Mouse (Mus musculus): ENCODE measurements around the gene Stub1. TPM values are rescaled to one million over a fixed set of nuclear protein-coding genes. Genes with fewer than 3 reads are reported as not detected.
A peak's percentile ranks its signal among the peaks of the same experiment; 100 is the strongest.

Stub1 gene
- polyA plus RNA-seq, 1 experiment from 2014 or later = 345 TPM

DNA sequence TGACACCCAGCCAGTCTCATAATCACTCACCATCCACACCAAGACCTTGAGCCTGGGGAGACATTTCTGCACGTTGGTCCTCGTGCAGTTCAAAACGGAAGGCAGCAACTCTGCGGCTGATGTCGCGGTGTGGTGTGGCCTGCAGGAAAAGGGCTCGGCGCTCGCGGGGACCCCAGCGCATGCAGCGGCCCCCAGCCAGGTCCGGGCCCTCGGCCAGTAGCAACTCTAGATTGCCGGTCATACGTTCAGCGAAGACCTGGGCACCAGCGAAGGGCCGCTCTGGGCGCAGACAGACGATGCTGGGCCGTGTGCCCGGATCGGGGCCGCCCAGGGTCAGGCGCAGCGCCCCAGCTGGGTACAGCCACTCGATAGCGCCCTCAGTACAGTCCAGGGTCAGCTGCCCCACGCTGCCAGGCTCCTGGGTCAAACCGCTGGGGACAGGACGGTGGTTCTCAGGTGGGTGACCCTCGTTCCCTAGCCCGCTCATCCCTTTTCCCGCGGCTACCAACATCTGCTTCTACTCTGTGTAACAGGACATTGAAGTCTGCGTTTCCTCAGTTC, 36.9 kb downstream of the Stub1 start:
- H3K9ac ChIP-seq (ENCODE audit: low read length) = peak overlapping the region; percentile 66
- H3K9me3 ChIP-seq (ENCODE audit: control insufficient read depth, low read length) = no peaks in the 10 kb centered on the region
- no peak for DNase-seq (ENCODE audit: low spot score)
- 2% methylated on average over 37 of the region's 37 CpGs for WGBS
- peaks cover 29% of the 10 kb centered on the region for H3K4me1 ChIP-seq (replicated peaks; ENCODE audit: control insufficient read depth, insufficient read depth, low read length)
- H3K4me3 ChIP-seq (ENCODE audit: low read depth, low read length) = peak overlapping the region; percentile 86
- 0 out of 2 replicates have a peak, but pooled peaks have one; percentile 2 for ATAC-seq (replicated peaks; ENCODE audit: low FRiP score, low TSS enrichment, low read depth)
- peak overlapping the region; percentile 96 for H3K4me2 ChIP-seq (ENCODE audit: low read length)
- no peaks in the 10 kb centered on the region for H3K36me3 ChIP-seq (ENCODE audit: control insufficient read depth, insufficient read depth, low read length)
- H3K27ac ChIP-seq (ENCODE audit: low read depth) = peak overlapping the region; percentile 47; the same call in 1 of the 2 replicates
- H3K27me3 ChIP-seq (replicated peaks; ENCODE audit: control insufficient read depth, insufficient read depth, low read length) = no peaks in the 10 kb centered on the region; the same call in 1 of the 2 replicates

DNA sequence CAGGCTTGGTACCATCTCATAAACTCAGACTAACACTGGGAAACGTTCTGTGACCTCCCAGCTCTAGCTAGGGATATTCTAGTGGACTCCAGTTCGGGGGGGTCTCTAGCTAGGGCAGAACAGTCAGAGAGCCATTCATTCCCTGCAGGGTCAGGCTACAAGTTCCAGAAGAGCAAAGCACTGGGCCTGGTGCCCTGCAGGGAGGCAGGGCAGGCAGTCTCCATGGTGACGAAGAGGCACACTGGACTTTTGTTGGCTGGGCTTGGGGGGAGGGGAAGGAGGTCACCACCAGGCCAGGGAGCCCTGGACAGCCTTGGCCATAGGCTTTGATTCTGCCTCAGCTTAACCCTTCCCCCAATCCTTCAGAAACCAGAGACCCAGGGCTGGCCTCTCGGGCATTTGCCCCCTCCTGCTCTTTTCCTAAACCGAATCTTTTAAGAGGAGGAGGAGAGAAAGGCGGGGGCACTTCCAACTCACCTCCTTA, 37.6 kb downstream of the Stub1 start, which contains the start of gene AC134908.4:
TSS of gene AC134908.4 (minus strand) at position 51 of the 484 bp plus-strand sequence.
- Histone ChIP-seq H3K9me3 (ENCODE audit: control insufficient read depth, low read length) (no peaks in the 10 kb centered on the region), H3K4me3 (ENCODE audit: low read depth, low read length) (peak within 1 kb of the TSS; percentile 86), H3K4me1 (replicated peaks; ENCODE audit: control insufficient read depth, insufficient read depth, low read length) (peaks cover 35% of the 10 kb centered on the region), H3K9ac (ENCODE audit: low read length) (peak within 1 kb of the TSS; percentile 66), H3K4me2 (ENCODE audit: low read length) (peak within 1 kb of the TSS; percentile 96), H3K27ac (ENCODE audit: low read depth) (peak within 1 kb of the TSS; percentile 47; the same call in 1 of the 2 replicates), H3K27me3 (replicated peaks; ENCODE audit: control insufficient read depth, insufficient read depth, low read length) (no peaks in the 10 kb centered on the region), H3K36me3 (ENCODE audit: control insufficient read depth, insufficient read depth, low read length) (no peaks in the 10 kb centered on the region)
- DNase-seq (ENCODE audit: low spot score) = no peak
- 27% methylated on average over 6 of the region's 6 CpGs for WGBS
- ATAC-seq (replicated peaks; ENCODE audit: low FRiP score, low TSS enrichment, low read depth) = no peak

DNA sequence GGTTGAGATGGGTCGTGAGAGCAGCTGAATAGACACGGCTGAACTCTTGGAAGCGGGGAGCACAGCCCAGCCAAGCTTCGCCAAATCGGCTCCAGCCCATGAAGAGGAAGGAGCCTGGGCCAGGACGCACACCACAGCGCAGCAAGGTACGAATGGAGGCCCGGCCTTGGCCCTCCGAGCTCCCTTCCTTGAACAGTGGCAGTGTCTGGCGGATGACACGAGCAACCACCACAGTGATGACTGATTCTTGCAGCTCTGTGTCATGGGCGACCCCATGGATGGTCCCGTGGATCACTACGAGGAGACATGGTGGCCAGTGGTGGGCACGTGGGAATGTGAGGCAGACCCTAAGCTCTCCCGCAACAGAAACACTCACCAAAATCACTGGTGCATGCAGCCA, 38.2 kb downstream of the Stub1 start:
- no peaks in the 10 kb centered on the region for H3K9me3 ChIP-seq (ENCODE audit: control insufficient read depth, low read length)
- 0 out of 2 replicates have a peak overlapping the region, but pooled peaks have one; percentile 86 for H3K4me3 ChIP-seq (ENCODE audit: low read depth, low read length)
- peaks cover 35% of the 10 kb centered on the region for H3K4me1 ChIP-seq (replicated peaks; ENCODE audit: control insufficient read depth, insufficient read depth, low read length)
- no peak overlapping the region; the same call in 1 of the 2 replicates for H3K9ac ChIP-seq (ENCODE audit: low read length)
- H3K4me2 ChIP-seq (ENCODE audit: low read length) = peak overlapping the region; percentile 96
- DNase-seq (ENCODE audit: low spot score) (no peak), ATAC-seq (replicated peaks; ENCODE audit: low FRiP score, low TSS enrichment, low read depth) (no peak)
- WGBS = 85% methylated on average over 17 of the region's 17 CpGs
- peak overlapping the region; percentile 8; the same call in 1 of the 2 replicates for H3K27ac ChIP-seq (ENCODE audit: low read depth)
- H3K36me3 ChIP-seq (ENCODE audit: control insufficient read depth, insufficient read depth, low read length) = peaks cover under 1% of the 10 kb centered on the region; the same call in 1 of the 2 replicates
- no peaks in the 10 kb centered on the region for H3K27me3 ChIP-seq (replicated peaks; ENCODE audit: control insufficient read depth, insufficient read depth, low read length)

DNA sequence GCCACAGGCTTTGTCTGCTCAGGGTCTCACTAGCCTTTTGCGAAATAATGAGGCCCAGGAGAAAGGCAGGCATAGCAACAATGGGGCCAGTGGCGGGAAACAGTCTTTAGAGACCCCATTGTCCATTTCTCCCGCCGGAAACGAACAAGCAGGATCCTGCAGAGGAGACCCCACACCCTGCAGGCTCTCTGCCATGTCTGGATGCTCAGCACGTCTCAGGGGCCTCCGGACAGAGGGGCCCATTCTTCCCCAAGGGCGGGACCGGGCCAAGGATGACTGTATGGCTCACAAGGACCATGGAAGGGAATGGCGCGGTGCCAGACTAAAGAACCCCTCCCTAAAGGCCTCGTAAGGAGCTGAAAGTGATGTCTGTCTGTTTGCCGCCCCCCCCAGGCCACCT, 39.0 kb downstream of the Stub1 start:
- Histone ChIP-seq H3K9me3 (ENCODE audit: control insufficient read depth, low read length) (no peaks in the 10 kb centered on the region), H3K9ac (ENCODE audit: low read length) (no peak overlapping the region), H3K4me3 (ENCODE audit: low read depth, low read length) (no peak overlapping the region), H3K36me3 (ENCODE audit: control insufficient read depth, insufficient read depth, low read length) (peaks cover 9% of the 10 kb centered on the region), H3K4me2 (ENCODE audit: low read length) (no peak overlapping the region), H3K27ac (ENCODE audit: low read depth) (peak overlapping the region; percentile 98; the same call in 1 of the 2 replicates), H3K27me3 (replicated peaks; ENCODE audit: control insufficient read depth, insufficient read depth, low read length) (no peaks in the 10 kb centered on the region), H3K4me1 (replicated peaks; ENCODE audit: control insufficient read depth, insufficient read depth, low read length) (peaks cover 35% of the 10 kb centered on the region)
- ATAC-seq (replicated peaks; ENCODE audit: low FRiP score, low TSS enrichment, low read depth) (no peak), DNase-seq (ENCODE audit: low spot score) (no peak)
- WGBS = 76% methylated on average over 13 of the region's 13 CpGs

DNA sequence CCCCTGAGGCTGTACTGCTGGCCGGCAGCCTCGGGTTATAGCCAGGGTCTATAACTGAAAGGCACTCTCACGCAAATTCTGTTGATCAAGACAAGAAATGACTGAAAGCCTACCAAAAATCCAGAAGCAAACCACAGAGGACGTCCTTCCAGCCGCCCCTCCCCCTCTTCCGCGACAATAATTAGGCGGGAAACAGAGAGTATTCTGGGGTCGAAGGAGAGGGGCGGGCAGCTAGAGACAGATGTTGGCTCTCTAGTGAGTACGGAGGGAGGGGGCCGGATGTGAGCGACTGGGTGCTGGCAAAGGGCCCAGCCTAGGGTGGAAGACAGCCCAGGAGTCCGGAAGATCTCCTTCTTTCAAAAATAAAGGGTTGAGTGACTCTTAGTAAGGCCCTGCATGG, 40.6 kb downstream of the Stub1 start, which contains the start of gene Fam173a:
TSS of gene Fam173a (minus strand) at position 287 of the 400 bp plus-strand sequence.
- under 1% methylated on average over 14 of the region's 14 CpGs for WGBS
- Histone ChIP-seq H3K4me1 (replicated peaks; ENCODE audit: control insufficient read depth, insufficient read depth, low read length) (peaks cover 35% of the 10 kb centered on the region), H3K27me3 (replicated peaks; ENCODE audit: control insufficient read depth, insufficient read depth, low read length) (no peaks in the 10 kb centered on the region)

DNA sequence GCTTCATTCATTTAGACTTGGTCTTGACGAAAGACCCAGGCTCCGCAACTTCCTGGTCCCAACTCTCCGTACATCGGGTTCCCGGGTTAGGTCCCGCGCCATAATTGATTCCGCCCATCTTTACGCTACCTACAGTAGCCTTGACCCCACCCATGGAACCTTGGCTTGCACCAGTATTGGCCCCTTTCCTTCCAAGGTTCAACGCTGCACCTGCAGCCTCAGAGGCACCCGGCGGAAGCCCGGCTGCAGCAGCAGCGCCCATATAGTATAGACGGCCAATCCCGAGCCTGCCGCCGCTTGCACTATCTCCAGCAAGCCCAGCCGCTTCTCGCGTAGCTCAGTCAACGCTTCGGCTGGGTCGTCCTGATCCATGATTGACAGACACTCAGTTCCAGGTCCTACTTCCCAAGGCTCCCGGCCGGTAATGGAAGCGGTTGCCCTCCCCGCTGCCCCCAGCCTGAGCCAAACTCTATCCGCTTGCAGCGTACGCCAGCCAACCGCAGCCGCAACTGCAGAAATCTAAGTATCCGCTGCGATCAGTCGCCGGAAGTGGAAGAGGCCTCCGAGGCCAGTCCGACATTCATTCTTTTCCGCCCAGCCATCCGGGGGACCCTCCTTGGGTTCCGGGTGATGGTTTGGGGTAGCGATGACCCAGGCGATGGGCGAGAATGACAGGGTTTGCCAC, 41.2 kb downstream of the Stub1 start:
- Histone ChIP-seq H3K36me3 (ENCODE audit: control insufficient read depth, insufficient read depth, low read length) (peaks cover 27% of the 10 kb centered on the region), H3K9ac (ENCODE audit: low read length) (peak overlapping the region; percentile 74), H3K27ac (ENCODE audit: low read depth) (peak overlapping the region; percentile 98), H3K4me2 (ENCODE audit: low read length) (peak overlapping the region; percentile 91), H3K4me3 (ENCODE audit: low read depth, low read length) (peak overlapping the region; percentile 88), H3K9me3 (ENCODE audit: control insufficient read depth, low read length) (no peaks in the 10 kb centered on the region), H3K4me1 (replicated peaks; ENCODE audit: control insufficient read depth, insufficient read depth, low read length) (peaks cover 30% of the 10 kb centered on the region), H3K27me3 (replicated peaks; ENCODE audit: control insufficient read depth, insufficient read depth, low read length) (no peaks in the 10 kb centered on the region)
- DNase-seq (ENCODE audit: low spot score) (peak; percentile 97), ATAC-seq (replicated peaks; ENCODE audit: low FRiP score, low TSS enrichment, low read depth) (peak; percentile 71)
- WGBS = under 1% methylated on average over 45 of the region's 45 CpGs

More for the DNA sequence above, 40.6 kb downstream of the Stub1 start, which contains the start of gene Fam173a:
- ATAC-seq (replicated peaks; ENCODE audit: low FRiP score, low TSS enrichment, low read depth) = peak; percentile 66
- Histone ChIP-seq H3K9ac (ENCODE audit: low read length) (peak within 1 kb of the TSS; percentile 74), H3K27ac (ENCODE audit: low read depth) (peak within 1 kb of the TSS; percentile 98), H3K4me3 (ENCODE audit: low read depth, low read length) (peak within 1 kb of the TSS; percentile 88), H3K36me3 (ENCODE audit: control insufficient read depth, insufficient read depth, low read length) (peaks cover 21% of the 10 kb centered on the region), H3K9me3 (ENCODE audit: control insufficient read depth, low read length) (no peaks in the 10 kb centered on the region), H3K4me2 (ENCODE audit: low read length) (peak within 1 kb of the TSS; percentile 91)
- DNase-seq (ENCODE audit: low spot score) = no peak

DNA sequence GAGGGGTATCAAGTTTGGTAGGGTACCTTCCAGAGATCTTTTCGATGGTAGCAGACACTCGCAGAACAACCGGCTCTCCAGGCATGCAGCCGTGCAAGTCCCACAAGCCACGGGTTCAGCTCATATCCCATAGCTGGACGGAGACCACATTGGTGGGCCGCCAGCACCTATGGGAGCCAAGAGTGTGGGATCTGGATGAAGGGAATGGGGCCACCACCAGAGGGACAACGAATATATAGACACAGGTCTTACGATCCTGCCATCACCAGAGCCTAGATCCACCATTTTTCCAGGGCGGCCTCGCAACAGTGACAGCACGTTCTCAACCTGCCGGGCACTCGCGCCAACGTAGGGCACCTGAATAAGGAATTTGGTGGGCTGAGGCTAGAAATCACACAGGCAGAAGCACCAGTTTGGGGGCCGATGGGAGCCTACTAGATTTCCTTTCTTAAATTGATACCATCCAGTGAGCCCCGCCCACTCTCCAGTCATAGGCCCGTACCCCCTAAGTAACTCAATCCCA, 41.8 kb downstream of the Stub1 start:
- 27% methylated on average over 19 of the region's 19 CpGs for WGBS
- H3K27me3 ChIP-seq (replicated peaks; ENCODE audit: control insufficient read depth, insufficient read depth, low read length) = no peaks in the 10 kb centered on the region
- no peak for DNase-seq (ENCODE audit: low spot score)
- H3K4me2 ChIP-seq (ENCODE audit: low read length) = peak overlapping the region; percentile 91
- peak overlapping the region; percentile 98; the same call in 1 of the 2 replicates for H3K27ac ChIP-seq (ENCODE audit: low read depth)
- no peaks in the 10 kb centered on the region for H3K9me3 ChIP-seq (ENCODE audit: control insufficient read depth, low read length)
- H3K4me3 ChIP-seq (ENCODE audit: low read depth, low read length) = peak overlapping the region; percentile 88
- peaks cover 27% of the 10 kb centered on the region for H3K36me3 ChIP-seq (ENCODE audit: control insufficient read depth, insufficient read depth, low read length)
- ATAC-seq (replicated peaks; ENCODE audit: low FRiP score, low TSS enrichment, low read depth) = peak; percentile 3; the same call in 1 of the 2 replicates
- peak overlapping the region; percentile 74 for H3K9ac ChIP-seq (ENCODE audit: low read length)
- H3K4me1 ChIP-seq (replicated peaks; ENCODE audit: control insufficient read depth, insufficient read depth, low read length) = peaks cover 30% of the 10 kb centered on the region

DNA sequence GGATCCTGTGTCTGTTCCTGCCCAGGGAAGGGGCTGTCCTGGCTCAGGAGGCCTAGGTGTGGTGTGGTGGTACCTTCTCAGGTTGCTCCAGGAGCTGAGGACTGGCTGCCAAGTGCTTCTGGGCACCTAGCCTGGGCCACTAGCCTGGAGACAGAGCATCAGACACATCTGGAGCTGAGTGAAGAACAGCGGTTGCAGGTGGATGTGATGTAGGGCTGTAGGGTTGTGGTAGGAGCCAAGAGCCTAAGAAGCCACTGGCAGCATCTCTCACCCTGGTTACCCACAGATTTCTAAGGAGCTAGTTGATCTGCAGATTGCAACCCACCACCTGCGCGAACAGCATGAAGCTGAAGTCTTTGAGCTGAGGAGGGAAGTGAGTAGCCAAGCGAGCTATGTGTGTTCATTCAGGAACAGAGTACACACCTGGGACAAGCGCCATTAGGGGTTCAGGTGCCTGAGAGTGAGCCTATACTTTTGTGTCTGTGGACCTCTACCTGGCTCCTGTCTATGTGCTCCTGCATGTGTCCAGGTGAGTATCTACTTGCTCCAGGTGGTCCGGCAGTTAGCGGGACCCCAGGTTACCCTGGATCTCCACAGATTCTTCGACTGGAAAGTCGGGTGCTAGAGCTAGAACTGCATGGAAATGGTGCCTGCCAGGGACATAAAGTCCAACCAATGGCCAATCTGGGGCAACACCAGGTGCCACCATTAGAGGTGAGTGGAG, 46.3 kb downstream of the Stub1 start:
- 89% methylated on average over 9 of the region's 9 CpGs for WGBS
- DNase-seq (ENCODE audit: low spot score) (no peak), ATAC-seq (replicated peaks; ENCODE audit: low FRiP score, low TSS enrichment, low read depth) (no peak)
- H3K27me3 ChIP-seq (replicated peaks; ENCODE audit: control insufficient read depth, insufficient read depth, low read length) = no peaks in the 10 kb centered on the region
- H3K9ac ChIP-seq (ENCODE audit: low read length) = no peak overlapping the region
- no peak overlapping the region for H3K4me3 ChIP-seq (ENCODE audit: low read depth, low read length)
- peaks cover 43% of the 10 kb centered on the region for H3K36me3 ChIP-seq (ENCODE audit: control insufficient read depth, insufficient read depth, low read length)
- no peak overlapping the region for H3K4me2 ChIP-seq (ENCODE audit: low read length)
- H3K4me1 ChIP-seq (replicated peaks; ENCODE audit: control insufficient read depth, insufficient read depth, low read length) = peaks cover 23% of the 10 kb centered on the region
- H3K27ac ChIP-seq (ENCODE audit: low read depth) = no peak overlapping the region
- no peaks in the 10 kb centered on the region for H3K9me3 ChIP-seq (ENCODE audit: control insufficient read depth, low read length)

Data from intestine, embryonic 14.5 days (tissue).